Mouse (Mus musculus) intestine, embryonic 14.5 days (tissue): ENCODE data around the gene H3f3b. TPM values are rescaled to one million over a fixed set of nuclear protein-coding genes. Genes with fewer than 3 reads are reported as not detected.
"Not testable (repeated sequence)": the region's sequence is repeated elsewhere in the genome, so short reads cannot be mapped to it uniquely, and the experiment has no call there.

ENCODE experiments used
- ATAC-seq: fragments of 200-750 bp; cut with Nextera tagmentation; replicated peaks from 2 replicates; pipeline ENCODE4 v1.8.0; 2017; ENCODE audit warnings: low read depth, moderate number of reproducible peaks, moderate TSS enrichment, moderate library complexity; ENCODE audit not compliant: low FRiP score, low TSS enrichment
- DNase-seq: peaks from one replicate; pipeline ENCODE4 v3.0.0-alpha.2; 2018; ENCODE audit warnings: low spot score
- H3K27ac ChIP-seq: fragments of 300-500 bp; sonication (generic); 2 replicates; pipeline ENCODE4 v1.5.1; 2014; ENCODE audit warnings: low read depth, mild to moderate bottlenecking, control low read depth
- H3K27me3 ChIP-seq: fragments of 300-500 bp; sonication (generic); replicated peaks from 2 replicates; pipeline ENCODE4 v1.6.1; 2014; ENCODE audit warnings: low read length, control low read depth; ENCODE audit not compliant: control insufficient read depth, insufficient read depth
- H3K36me3 ChIP-seq: fragments of 300-500 bp; sonication (generic); 2 replicates; pipeline ENCODE4 v1.6.1; 2014; ENCODE audit warnings: low read length, control low read depth; ENCODE audit not compliant: control insufficient read depth, insufficient read depth
- H3K4me1 ChIP-seq: fragments of 300-500 bp; sonication (generic); replicated peaks from 2 replicates; pipeline ENCODE4 v1.6.1; 2014; ENCODE audit warnings: low read length, control low read depth, mixed read lengths; ENCODE audit not compliant: control insufficient read depth, insufficient read depth
- H3K4me2 ChIP-seq: fragments of 300-500 bp; sonication (generic); 2 replicates; pipeline ENCODE4 v1.6.1; 2014; ENCODE audit warnings: low read length
- H3K4me3 ChIP-seq: fragments of 300-500 bp; sonication (generic); 2 replicates; pipeline ENCODE4 v1.5.1; 2014; ENCODE audit warnings: low read depth, low read length, control low read depth, mixed read lengths
- H3K9ac ChIP-seq: fragments of 300-500 bp; sonication (generic); 2 replicates; pipeline ENCODE4 v1.6.1; 2014; ENCODE audit warnings: mild to moderate bottlenecking, low read length
- H3K9me3 ChIP-seq: fragments of 300-500 bp; sonication (generic); 2 replicates; pipeline ENCODE4 v1.6.1; 2016; ENCODE audit warnings: low read length, control low read depth; ENCODE audit not compliant: control insufficient read depth
- WGBS: fragments of 180-500 bp; shearing (Covaris S2); extraction: QIAGEN DNeasy Blood & Tissue Kit; methylation state at CpG from one replicate; pipeline ENCODE4 v1.1.7; 2014; 5-methylcytosine and 5-hydroxymethylcytosine counted together
- polyA plus RNA-seq: library from polyadenylated mRNA; unstranded; fragments of >200 nt; fragmentation: Nextera tagmentation; extraction: Ambion mirVana; gene quantifications from 2 replicates; pipeline ENCODE4 v1.2.1, GENCODE M21; 2014

Gene H3f3b
- polyA plus RNA-seq, 1 experiment from 2014 or later, result 1,654 TPM

DNA sequence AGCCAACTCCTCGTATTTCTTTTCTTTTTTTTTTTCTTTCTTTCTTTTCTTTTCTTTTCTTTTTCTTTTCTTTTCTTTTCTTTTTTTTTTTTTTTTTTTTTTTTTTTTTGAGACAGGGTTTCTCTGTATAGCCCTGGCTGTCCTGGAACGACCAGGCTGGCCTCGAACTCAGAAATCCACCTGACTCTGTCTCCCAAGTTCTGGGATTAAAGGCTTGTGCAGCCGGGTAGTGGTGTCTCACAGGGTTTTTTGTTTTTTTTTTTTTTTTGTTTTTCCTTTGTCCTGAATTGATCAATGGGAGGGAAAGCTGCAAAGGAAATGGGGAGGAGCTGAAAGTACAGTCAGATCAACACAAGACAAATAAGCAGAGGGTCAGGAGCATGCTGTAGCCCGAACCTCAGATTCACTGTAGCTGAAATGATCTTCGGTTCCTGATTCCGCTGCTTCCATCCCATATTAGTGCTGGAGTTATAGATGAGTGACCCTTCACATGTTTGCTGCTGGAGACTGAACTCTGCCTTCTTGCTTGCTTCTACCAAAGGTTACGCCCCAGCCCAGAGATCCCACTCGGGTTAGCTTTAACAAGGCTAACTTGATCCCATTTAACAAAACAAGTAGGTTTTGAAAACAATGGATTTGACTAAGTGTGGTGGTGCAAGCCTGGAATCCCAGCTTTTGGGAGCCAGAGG is 559 bp upstream of the H3f3b start:
- WGBS, result 85% methylated on average over 9 of the region's 9 CpGs
- no peak overlapping the region for H3K27ac ChIP-seq
- H3K9me3 ChIP-seq, result no peaks in the 10 kb centered on the region
- peaks cover 12% of the 10 kb centered on the region for H3K4me1 ChIP-seq
- ATAC-seq, result no peak
- no peak overlapping the region for H3K4me3 ChIP-seq
- no peak for DNase-seq
- H3K27me3 ChIP-seq, result no peaks in the 10 kb centered on the region
- no peaks in the 10 kb centered on the region for H3K36me3 ChIP-seq
- H3K4me2 ChIP-seq, result no peak overlapping the region
- no peak overlapping the region for H3K9ac ChIP-seq

DNA sequence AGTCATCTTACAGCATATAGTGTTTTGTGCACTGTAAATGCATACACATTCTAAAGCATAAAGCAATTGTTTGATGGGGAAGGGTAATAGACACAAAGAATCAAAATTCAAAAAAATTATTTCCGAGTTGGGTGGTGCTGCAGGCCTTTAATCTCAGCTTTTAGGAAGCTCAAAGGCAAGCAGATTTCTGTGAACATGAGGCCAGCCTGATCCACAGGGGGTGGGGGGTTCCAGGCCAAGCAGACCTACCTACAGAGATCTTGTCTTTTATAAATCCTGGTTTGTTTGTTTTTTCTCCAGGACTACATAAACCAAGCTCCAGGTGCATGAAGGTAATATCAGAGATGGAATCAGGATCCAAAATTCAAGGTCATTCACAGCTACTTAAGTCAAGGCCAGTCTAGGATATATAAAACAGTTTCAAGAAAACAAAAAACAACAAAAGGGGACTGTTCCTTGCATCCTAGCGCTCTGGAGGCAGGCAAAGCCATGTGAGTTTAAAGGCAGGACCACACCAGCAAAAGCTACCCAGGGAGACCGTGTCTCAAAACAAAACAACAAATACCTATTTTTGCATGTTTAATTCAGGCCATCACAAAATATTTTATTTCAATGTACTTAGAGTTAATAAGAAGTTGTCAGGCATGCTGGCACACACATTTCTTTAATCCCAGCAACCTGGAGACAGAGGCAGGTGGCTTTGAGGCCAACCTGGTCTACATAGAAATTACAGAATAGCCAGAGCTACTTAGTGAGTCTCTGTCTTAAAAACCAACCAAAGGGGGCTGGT is 2.5 kb downstream of the H3f3b start:
- no peak overlapping the region for H3K27ac ChIP-seq
- WGBS, result 90% methylated on average over 3 of the region's 3 CpGs
- ATAC-seq, result no peak

DNA sequence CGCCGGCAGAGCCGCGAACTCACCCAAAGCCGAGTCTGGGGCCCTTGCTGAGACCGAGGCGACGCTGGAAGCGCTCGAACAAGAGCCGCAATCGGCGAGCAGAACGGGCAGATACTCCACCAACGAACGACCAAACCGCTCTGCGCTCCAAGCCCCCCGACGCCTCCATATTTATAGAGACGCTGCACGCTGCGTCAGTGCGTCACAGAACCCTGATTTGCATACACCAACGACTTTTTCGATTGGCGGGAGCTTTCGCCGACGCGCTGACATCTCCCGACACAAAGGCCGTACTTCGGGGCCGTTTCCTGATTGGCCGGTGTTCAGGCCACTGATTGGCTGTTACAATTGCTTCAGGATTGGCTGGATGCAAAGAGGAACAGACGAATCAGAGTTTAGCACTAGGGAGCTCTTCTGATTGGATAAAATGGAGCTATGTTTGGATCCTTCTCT is 3.4 kb downstream of the H3f3b start:
- H3K4me3 ChIP-seq, result peak overlapping the region; percentile 93
- WGBS, result 0% methylated on average over 37 of the region's 37 CpGs
- no peaks in the 10 kb centered on the region for H3K27me3 ChIP-seq
- ATAC-seq (peak; percentile 88), DNase-seq (peak; percentile 100)
- peak overlapping the region; percentile 100 for H3K9ac ChIP-seq
- H3K4me1 ChIP-seq, result peaks cover 5% of the 10 kb centered on the region; the same call in 1 of the 2 replicates
- H3K36me3 ChIP-seq, result peaks cover 20% of the 10 kb centered on the region
- peak overlapping the region; percentile 99 for H3K27ac ChIP-seq
- no peaks in the 10 kb centered on the region for H3K9me3 ChIP-seq
- H3K4me2 ChIP-seq, result no peak overlapping the region

More for the DNA sequence above, 2.5 kb downstream of the H3f3b start:
- Histone ChIP-seq H3K4me3 (no peak overlapping the region), H3K4me1 (peaks cover 8% of the 10 kb centered on the region), H3K4me2 (no peak overlapping the region), H3K27me3 (no peaks in the 10 kb centered on the region), H3K9me3 (no peaks in the 10 kb centered on the region), H3K36me3 (peaks cover 20% of the 10 kb centered on the region), H3K9ac (no peak overlapping the region)
- DNase-seq, result no peak

DNA sequence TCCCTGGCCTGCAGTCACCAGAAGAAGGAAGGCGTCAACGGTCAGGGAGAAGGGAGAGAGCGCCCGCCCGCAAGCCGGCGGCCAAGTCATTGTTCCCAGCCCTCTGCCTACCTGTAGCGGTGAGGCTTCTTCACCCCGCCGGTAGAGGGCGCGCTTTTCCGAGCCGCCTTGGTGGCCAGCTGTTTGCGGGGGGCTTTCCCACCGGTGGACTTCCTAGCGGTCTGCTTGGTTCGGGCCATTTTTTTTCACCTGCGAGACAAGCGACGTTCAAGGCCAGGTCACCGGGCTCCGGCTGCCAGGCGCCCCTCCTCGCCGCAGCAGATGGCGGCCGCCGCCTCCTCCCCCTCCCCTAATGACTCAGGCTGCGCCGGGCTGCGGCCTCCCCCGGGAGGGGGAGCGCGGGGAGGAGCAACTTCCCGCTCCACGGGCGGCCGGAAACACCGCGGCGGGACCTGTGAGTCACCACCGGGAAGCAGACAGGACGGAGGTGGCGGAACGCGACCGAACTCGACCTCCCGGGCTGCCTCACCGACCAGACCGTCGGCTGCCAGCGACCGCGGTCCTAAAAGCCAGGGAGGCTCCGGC is 3.9 kb downstream of the H3f3b start:
- H3K9ac ChIP-seq, result peak overlapping the region; percentile 100
- ATAC-seq (peak; percentile 59), DNase-seq (peak; percentile 91)
- peaks cover 5% of the 10 kb centered on the region; the same call in 1 of the 2 replicates for H3K4me1 ChIP-seq
- peak overlapping the region; percentile 93 for H3K4me3 ChIP-seq
- no peaks in the 10 kb centered on the region for H3K27me3 ChIP-seq
- WGBS, result under 1% methylated on average over 54 of the region's 57 CpGs
- H3K36me3 ChIP-seq, result peaks cover 20% of the 10 kb centered on the region
- H3K27ac ChIP-seq, result peak overlapping the region; percentile 99
- no peaks in the 10 kb centered on the region for H3K9me3 ChIP-seq
- H3K4me2 ChIP-seq, result peak overlapping the region; percentile 46

DNA sequence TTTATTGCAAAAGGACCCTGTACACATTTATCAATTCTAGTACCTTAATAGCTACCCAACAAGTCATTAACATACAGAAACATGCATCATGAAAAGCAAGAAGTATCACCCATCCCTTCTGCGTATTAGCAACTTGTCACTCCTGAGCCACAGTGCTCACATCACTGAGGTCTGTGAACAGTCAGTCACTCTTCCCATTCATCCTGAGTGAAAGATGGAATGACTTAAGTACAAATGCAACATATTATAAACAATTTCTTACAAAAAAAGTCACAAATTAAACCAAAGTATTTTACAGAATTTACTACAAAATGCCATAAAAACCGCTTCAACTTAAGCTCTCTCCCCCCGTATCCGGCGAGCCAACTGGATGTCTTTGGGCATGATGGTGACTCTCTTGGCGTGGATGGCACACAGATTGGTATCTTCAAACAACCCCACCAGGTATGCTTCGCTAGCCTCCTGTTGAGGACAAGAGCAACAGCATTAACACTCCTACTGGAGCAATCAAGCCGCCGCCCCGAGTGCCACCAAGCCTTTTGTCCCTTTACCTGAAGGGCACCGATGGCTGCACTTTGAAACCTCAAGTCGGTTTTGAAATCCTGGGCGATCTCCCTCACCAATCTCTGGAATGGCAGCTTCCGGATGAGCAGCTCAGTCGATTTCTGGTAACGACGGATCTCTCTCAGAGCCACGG is 4.5 kb downstream of the H3f3b start:
- 4% methylated on average over 18 of the region's 18 CpGs for WGBS
- not testable (repeated sequence) for H3K9me3 ChIP-seq, H3K27me3 ChIP-seq, H3K4me1 ChIP-seq, ATAC-seq
- Histone ChIP-seq H3K36me3 (peaks cover 20% of the 10 kb centered on the region), H3K4me3 (peak overlapping the region; percentile 93), H3K27ac (peak overlapping the region; percentile 99), H3K4me2 (peak overlapping the region; percentile 71), H3K9ac (peak overlapping the region; percentile 100)
- DNase-seq, result peak; percentile 72

DNA sequence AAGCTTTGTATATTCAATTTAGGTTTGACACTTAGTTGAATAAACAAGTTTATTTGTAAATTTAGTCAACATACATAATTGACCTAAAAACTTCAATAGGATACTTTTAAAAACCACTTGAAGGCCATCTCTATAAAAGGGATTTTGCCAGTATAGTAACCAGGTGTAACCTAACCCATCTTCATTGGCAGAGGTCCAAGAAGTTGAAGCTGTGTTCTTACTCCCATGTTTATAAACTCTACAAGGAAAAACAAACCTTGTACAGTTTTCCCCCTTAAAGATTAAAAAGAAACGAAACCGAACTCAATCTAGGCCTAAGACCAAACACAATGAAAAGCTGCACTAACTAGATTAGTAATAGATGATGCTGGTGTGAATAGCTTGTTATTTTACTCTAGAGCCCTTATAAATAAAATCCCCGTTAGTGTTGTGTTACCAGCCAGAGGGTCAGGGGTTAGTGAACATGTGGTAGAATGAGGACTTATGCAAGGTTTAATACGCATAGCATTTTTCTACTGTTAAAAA is 5.4 kb downstream of the H3f3b start:
- H3K9me3 ChIP-seq, result no peaks in the 10 kb centered on the region
- H3K9ac ChIP-seq, result peak overlapping the region; percentile 48
- DNase-seq (no peak), ATAC-seq (no peak)
- no peaks in the 10 kb centered on the region for H3K27me3 ChIP-seq
- H3K27ac ChIP-seq, result no peak overlapping the region
- WGBS, result 60% methylated on average over 4 of the region's 4 CpGs
- peak overlapping the region; percentile 42 for H3K4me3 ChIP-seq
- peaks cover 5% of the 10 kb centered on the region; the same call in 1 of the 2 replicates for H3K4me1 ChIP-seq
- peaks cover 20% of the 10 kb centered on the region for H3K36me3 ChIP-seq
- peak overlapping the region; percentile 71 for H3K4me2 ChIP-seq

DNA sequence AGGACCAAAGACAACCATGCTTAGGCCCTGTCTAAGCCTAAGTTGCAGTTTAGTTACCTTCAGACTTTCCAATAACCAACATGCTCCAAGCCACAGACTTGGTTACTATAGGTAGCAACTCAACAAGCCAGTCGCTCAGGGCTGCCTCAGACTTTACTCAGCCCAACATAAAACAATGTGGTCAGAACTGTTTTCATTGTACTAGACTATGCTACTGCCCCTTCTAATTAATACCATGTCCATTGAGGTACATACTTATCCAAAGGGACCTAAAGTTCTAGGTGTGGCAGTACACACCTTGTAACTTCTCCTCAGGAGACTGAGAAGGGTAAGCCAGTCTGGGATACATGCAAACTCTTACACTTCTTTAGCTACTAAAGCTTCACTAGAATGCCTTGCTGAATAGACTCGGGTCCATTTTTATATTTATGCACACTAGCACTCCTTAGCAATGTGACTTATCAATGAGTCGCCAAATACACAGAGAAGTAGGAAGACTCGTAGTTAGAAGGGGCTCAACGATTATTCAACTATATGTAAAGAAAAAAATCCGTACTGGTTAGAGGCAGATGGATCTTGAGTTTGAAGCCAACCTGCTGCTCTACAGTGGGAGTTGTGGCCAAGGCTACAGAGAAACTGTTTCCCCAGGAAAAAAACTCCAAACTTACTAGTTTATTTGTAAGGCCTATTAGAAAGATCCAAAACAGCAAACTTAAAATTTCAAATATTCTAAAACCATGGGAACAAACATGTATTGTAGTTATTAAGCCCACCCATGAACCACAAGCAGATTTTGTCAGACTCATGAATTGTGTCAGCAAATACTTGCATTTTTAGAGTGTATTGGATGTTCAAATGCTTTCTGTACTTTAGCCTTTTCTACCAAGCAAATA is 6.2 kb downstream of the H3f3b start:
- no peak overlapping the region for H3K27ac ChIP-seq
- peak overlapping the region; percentile 71 for H3K4me2 ChIP-seq
- peaks cover 5% of the 10 kb centered on the region; the same call in 1 of the 2 replicates for H3K4me1 ChIP-seq
- no peak overlapping the region for H3K9ac ChIP-seq
- H3K36me3 ChIP-seq, result peaks cover 20% of the 10 kb centered on the region
- DNase-seq (peak; percentile 67), ATAC-seq (no peak)
- 72% methylated on average over 6 of the region's 6 CpGs for WGBS
- no peaks in the 10 kb centered on the region for H3K9me3 ChIP-seq
- H3K27me3 ChIP-seq, result no peaks in the 10 kb centered on the region
- H3K4me3 ChIP-seq, result peak overlapping the region; percentile 42
